Mouse (Mus musculus) thymus, adult 2 months (tissue): ENCODE results near the gene Tnfsfm13.

ENCODE experiments used
- CTCF ChIP-seq: fragments of 200-500 bp; IDR thresholded peaks from 2 replicates; pipeline ENCODE4 v1.5.1; 2012; ENCODE audit warnings: mild to moderate bottlenecking, control low read depth, low read length, moderate library complexity, borderline replicate concordance; ENCODE audit not compliant: control insufficient read depth, poor library complexity, insufficient read depth; ENCODE audit errors: extremely low read depth
- POLR2A ChIP-seq: fragments of 200-500 bp; IDR thresholded peaks from 2 replicates; pipeline ENCODE4 v1.6.1; 2012; ENCODE audit warnings: mild to moderate bottlenecking, low read length, control low read depth, moderate library complexity; ENCODE audit not compliant: control insufficient read depth, poor library complexity, insufficient read depth; ENCODE audit errors: extremely low read depth

GRCm38 (mm10) chr11:69723074-69723473, 27.2 kb upstream of the Tnfsfm13 start:
- TF ChIP-seq CTCF (no peak), POLR2A (no peak)
